Mouse (Mus musculus) adrenal gland, postnatal 4 days (tissue): ENCODE results near the gene Abr. TPM values are rescaled to one million over a fixed set of nuclear protein-coding genes. Genes with fewer than 3 reads are reported as not detected.

Source experiments
- DNase-seq, 2 experiments: peaks; one replicate each; pipeline ENCODE4 v3.0.0; 2021 to 2022; ENCODE audit warnings: low spot score in 2 of 2, mixed read lengths in 2 of 2
- total RNA-seq, 2 experiments: library from RNA; stranded (reverse); gene quantifications; 2 replicates each; pipeline ENCODE4 v1.2.3; 2021

The Abr gene
- total RNA-seq, 2 experiments from 2014 or later = 64.2 to 68.9 TPM

DNA sequence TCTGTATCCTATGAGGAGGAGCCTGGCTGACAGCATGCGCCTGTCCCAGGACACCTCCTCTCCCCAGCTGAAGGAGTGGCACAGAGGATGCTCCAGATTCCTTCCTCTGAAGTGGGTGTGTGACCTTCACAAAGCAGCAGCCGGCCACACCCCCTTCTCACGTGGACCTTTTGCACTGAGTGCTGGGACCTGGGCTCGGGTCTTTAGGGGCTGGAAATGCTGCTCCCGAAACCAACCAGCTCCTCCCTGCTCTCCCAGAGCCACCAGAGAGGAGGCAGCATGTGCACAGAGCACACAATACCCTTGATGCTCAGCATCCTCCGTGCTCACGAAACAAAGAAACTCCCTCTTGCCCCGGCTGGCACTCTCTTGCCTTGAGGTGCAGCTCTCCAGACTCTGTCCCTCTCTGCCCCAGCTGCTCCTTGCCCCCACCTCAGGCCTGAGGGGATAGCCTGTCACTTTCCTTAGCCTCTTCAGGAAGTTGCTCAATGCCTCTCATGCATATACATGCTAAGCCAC, 154.6 kb downstream of the Abr start:
- no peak for DNase-seq

DNA sequence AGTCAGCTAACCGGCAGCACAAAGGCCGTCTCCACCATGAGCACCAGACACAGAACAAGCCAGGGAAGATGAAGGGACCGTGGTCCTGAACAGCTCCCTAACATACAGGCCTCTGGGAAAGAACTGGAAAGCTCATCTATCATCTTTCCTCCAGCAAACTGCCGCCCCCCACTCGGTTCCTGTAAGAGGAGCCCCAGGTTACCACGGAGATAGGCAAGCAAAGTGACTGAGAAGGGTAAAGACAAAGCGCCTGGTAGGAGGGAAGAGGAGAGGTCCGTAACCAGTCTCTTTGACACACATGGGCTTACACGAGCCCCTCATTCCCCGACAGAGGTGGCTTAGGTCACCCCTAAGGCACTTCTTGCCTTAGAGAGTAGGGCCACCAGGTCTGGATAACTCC, 155.0 kb downstream of the Abr start:
- no peak for DNase-seq

DNA sequence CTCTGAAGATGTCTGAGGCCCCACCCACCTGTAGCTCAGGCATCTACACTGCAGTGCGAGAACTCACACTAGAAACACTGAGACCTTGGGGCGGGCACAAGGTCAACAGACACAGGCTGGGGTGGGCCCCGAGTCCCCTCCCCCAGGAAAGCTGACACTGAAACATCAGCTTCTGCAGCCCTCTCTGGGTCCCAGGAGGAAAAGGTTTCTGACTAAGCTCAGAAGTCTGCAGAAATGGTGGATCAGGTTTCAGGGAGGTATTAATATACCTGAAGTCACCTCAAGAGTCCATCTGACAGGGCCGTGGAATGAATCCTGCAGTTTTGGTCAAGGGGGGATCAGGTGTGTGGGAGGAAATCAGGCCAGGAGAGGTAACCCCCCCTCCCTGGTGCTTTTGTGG, 156.2 kb downstream of the Abr start:
- no peak for DNase-seq

DNA sequence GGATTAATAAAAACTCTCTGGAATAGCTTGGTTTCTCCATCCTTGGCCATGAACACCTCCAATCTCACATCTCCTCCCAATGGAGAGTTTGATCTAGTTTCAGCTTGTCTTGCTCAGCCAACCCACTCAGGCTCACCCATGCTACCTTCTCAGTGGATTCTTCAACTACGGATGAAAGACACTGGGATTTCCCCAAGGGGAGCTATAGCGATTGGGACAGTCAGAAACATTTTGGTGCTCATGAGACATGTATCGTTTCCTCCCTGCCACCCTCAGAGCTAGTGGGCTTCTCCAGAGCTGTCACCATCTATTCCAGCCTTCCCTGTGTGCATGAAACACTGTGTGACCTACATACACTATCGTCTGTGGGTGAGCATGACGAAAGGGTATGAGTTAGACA, 160.4 kb downstream of the Abr start:
- no peak for DNase-seq

DNA sequence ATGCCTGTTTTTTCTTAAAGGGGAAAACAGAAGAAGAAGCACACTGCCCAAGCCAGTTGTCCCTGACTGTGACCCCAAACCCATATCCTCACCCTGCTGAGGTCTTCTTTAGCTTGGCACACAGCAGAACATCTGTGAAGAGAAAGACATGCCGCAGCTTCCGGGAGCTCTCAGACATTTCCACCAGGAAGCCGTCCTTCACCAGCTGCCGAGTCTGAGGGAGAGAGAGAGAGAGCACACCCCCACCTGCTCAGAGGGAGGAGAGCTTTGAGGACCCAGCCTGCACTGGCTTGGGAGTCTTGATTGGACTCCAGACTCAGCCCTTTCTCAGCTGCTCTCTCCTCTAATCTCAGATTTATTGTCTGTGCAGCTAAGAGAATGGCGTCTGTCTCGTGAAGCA, 160.9 kb downstream of the Abr start:
- DNase-seq = no peak

DNA sequence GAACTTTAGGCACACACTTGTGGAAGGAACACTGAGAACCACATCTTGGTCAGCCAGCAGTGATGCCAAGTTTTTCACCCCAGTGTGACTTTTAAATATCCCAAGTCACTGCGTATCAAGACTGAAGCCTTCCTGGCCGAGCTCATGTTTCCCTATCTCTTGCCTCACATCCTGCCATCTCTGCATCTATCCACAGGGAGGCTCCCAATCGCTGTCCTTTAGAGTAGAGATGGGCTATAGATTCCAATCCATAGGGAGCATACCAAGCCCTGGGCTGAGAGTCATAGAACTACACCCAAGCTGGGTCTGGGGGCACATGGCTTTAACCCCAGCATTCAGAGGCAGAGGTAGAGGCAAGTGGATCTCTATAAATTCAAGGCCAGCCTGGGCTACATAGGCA, 162.6 kb downstream of the Abr start:
- no peak for DNase-seq

DNA sequence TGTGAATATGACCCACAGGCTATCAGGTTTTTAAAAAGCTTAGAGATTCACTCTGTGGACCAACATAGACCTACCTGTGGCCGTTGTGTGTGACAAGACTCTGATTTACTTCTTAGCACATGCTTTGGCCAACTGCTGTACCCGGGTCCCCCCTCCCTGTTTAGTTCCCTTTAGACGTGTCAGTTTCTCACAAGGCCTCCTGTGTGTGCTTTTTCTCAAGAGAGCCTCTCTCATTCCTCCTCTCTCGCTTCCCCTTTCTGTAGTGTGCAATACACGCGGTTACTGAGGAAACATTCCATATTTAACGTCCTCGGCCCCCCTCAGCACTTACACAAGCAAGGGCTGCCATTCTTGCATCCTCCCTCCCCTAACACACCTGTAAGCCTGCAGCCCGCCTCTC, 163.4 kb downstream of the Abr start:
- no peak for DNase-seq

DNA sequence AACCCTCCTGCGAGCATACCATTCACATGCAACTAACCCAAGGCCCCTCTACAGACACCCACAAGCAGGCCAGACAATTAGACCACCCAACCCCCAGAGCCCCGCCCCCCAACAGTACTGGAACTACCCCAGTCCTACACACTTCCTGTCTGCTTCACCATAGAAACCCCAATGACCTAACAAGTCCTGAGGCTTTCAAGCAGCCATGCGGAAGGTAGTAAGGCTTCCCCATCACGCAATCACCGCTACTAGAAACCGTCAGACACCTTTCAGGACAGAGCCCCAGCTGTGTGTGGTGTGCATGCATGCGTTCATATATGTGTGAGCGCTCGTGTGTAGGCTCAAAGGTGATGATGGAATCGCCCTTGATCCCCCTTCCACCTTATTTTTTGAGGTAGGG, 165.2 kb downstream of the Abr start:
- no peak for DNase-seq

DNA sequence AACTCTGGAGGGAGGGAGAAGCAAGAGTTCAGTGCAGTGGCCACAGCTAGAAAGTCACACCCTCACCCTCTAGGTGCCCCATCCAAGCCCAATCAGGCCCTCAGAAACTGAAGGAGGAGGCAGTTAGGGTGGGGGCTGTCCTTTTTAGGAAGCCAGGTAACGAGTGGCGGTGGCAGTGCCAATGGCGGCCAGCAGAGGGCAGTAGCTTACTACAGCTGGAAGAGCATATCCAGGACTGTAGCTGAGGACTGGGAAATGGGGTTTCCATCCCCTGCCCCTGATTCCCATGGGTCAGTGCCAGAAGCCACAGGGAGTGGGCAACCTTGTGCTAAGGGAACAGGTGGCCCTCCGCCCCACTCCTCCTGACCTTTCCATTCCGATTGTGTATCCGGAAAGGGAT, 165.9 kb downstream of the Abr start:
- DNase-seq = peak; percentile 65 to 74

DNA sequence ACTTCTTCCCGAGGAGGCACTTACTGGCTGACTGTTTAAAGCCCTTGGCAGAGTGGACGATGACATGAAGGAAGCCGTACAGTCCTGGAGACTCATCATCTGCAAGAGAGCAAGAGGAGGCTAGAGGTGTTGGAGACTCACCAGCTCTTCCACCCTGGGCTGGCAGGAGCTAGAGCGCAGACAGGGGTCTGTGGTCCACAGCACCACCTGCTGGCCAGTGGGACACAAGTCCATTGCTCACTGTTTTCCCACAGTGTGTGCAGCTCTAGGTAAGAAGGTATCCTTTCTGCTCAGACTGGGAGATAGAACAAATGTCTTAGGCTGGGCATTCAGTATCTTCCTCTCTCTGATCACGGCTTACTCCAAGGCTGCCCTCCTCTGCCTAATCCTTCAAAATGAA, 167.6 kb downstream of the Abr start:
- peak; percentile 33 to 38 for DNase-seq

DNA sequence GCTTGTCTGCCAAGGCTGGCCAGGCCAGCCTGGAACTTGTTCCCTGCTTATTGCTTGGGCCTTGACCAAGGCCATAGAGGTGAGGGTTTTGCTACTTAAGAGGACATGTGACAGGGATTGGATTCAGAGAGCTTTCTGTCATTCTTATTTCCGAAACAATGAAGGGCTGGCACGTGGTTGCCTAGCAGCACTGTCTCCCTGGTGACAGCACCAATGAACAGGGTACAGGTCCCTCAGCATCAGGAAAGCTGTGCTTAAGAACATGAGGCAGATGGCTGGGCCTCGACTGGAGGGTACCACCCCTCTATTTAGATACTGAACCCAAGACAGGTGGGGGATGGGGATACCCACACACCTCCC, 171.9 kb downstream of the Abr start:
- no peak for DNase-seq

DNA sequence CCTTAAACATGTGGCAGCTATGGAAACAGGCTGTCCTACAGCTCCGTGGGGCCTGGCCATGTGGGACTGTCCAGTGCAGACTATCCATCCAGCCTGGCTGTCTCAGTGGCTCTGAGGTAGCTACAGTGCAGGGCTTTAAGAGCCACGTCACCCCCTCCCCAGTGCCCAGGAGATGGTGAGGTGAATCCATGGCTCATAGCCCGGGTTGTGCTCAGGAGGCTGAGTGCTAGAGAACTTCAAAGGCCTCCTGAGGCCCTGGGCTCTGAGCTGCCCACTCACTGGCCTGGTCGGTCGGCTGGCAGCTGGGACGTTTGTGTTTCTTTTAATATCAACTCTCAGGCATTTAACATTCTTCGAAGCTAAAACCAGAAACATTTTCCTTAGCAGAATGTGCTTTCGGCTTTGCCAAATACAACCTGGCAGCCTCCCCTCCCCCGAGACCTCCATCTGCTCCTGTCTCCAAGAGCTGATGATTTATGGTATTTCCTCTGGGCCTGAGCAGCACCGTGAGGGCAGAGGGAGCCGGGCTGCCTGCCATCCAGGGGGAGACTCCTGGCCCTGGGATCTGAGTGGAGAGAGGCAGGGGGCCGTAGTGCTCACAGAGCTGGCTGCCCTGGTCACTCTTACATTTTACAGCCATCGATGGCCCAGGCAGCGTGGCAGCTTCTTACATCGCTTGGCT, 172.5 kb downstream of the Abr start:
- DNase-seq = peak in 1 of 2 experiments; percentile 26

DNA sequence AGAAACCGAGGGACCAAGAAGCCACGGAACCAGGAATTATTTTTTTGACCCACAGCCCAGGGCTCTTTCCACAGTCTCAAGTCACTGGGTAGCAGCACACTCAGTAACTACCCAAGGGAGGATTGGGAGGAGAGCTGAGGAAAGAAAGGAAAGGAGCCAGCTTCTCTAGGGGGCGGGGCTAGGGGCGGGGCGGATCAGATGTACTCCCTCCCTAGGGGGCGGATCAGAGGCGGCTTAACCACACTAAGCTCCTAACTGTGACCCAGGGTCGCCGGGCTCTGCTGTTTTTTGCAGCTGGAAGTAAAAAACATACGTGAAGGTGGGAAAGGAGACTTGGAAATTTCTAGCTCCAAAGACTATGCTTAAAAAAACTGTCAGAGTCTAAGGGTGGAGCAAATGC, 175.9 kb downstream of the Abr start:
- no peak for DNase-seq

DNA sequence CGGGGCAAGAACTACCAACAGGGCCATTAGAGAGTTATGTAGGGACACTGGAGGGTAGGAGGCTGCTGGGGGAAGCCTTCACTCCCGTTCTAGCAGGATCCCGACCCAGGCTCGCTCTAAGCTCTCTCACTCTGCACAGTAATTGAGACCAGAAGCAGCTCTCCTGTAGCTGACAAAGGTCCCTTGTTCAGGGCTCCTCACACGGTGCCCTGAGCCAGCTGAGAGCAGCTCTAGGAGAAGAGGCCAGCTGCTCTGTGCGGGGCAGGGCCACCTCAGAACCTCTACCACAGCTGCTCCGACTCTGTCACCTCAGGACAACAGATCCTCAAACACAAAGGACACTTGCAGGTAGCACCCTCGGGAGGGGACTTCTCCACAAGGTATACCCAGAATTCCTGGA, 176.7 kb downstream of the Abr start:
- no peak for DNase-seq

DNA sequence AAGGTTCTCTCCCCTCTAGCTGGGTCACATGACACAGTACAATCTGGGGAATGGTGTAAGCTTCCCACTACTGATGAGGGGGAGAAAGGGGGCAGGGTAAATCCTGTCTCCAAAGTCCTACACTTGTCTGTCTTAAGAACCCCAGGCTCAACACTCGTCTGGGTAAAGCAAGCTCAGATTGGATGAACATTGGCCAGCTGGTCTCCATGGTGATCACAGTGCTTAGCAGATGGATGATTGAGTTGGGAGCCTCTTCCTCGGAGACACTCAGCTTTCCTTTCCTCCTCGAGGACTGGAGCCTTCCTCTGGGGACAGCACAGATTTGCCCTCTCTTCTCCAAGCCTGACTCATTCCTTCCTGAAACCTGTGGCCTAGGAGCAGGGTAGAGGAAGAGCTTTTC, 182.4 kb downstream of the Abr start:
- no peak for DNase-seq

DNA sequence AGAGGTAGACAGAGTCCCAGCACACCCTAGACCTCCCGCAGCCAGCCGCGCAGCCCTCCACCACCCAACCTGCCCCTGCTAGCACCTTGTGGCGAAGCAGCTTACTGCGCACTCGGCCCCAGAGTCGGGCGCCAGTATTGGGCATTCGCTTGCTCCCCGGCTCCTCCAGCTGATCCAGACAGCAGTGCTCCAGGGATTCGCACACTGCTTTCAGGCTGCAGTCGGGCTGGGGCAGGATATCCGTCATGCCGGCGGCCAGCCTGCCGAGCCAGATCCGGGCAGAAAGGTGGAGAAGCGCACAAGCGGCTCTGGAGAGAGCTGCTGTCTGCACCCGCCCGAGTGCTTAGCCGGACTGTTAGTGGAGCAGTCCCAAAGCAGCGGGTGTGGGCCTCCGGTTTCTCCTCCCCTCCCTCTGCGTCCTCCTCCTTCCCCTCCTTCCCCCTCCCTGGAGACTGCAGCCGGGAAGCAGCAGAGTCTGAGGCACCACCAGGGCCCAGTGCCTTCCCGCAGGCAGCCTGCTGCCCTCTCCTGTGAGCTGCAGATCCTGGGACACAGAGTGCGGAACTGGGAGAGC, 185.2 kb downstream of the Abr start:
- peak in 1 of 2 experiments; percentile 42 for DNase-seq

DNA sequence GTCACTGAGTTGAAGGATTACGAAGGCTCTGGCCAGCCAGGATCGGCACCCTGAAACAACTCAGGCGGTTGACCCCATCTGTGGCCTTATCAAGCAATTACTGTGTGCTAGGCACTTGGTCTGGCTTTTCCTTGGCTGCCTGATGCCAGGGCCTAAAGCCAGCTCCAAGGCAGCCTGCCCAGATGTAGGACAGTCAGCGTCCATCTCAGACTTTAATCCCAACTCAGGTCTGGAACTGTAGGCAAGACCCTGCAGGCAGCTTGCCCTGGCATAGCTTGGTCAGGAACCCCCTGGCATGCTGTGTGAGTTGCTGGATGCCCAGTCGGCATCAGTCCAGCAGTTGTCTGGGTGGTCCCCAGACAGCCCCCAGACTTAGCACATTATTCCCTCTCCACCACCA, 186.1 kb downstream of the Abr start:
- DNase-seq = no peak

DNA sequence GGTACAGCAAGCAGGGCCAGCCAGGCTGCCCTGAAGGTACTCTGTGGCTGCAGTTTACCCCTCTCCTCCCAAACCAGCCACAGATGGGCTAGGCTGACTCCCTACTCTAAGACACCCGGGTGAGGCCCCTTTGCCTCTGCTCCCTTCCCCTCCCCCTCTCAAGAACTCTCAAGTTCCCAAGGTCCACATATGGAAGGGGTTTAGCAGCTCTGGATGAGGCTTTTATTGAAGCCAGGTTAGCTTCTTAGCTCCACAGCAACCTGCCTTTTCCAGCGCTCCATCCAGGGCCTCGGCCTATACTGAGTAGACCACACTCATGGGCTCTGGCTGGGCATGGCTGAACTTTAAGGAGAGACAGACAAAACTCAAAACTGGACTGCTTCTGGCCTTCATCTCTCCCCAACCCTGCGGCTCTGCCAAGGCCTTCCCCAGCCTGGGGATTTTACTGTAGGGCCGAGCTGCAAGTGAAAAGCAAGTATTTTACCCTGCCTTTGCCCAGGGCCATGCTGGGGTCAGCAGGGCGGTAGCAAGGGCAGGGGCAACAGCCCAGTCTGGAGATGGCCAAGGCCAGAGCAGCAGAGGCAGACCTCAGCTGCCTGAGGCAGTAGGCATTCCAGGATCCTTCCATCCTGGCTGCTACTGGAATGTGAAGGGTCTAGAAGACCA, 192.0 kb downstream of the Abr start:
- DNase-seq = no peak

DNA sequence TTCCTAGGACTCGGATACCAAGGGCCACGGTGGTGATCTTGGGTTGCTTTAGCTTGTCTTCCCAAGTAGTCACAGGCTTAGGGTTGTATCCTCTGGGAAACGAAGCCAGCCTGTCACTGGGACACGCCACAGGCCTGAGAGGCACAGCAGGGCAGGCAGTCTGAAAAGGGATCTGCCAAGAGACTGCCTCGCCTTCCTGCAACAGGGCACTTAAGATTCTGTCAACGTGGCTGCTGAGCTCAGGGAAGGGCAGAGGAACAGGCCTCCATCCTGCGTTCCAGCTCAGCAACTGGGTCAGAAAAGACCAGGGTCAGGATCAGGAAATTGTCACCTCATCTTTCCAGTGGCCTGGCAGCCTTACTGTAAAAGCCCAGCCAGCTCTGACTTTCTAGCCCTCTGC, 192.6 kb downstream of the Abr start:
- no peak for DNase-seq

DNA sequence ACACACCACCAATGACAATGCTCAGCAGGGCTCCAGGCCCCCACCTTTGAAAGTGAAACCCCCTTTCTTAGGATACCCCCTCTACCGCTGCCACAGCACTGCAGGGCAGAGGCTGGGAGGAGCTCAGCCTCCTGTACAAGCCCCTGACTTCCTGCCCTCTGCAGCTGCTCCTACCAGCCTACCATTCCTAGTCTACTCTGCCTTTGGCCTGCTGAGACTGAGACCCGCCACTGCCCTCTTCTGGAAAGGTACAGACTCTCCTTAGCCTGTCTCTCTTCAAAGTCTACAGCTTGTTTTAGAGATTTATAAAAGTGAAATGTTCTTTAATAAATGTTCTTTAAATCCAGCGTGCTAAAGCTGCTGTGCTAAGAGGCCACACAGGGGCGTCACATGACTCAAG, 193.1 kb downstream of the Abr start:
- DNase-seq = no peak

DNA sequence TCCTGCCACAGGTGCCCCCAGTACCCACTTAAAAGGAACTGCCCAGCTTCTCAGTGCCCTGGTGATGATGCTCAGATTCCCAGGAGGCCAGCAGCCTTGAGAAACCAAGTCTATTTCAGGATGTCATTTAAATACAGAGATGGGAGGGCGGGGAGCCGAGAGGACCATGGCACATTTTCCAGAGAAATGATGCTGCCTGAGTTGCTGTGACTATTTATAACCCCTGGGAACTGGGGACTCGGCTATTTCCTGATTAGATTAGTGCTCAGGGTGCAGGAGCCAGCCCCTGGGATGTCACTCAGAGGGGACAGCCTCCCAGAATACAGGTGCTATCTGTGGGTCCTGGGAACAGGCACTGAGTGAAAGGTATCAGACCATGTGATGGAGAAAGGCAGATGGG, 194.3 kb downstream of the Abr start:
- no peak for DNase-seq

DNA sequence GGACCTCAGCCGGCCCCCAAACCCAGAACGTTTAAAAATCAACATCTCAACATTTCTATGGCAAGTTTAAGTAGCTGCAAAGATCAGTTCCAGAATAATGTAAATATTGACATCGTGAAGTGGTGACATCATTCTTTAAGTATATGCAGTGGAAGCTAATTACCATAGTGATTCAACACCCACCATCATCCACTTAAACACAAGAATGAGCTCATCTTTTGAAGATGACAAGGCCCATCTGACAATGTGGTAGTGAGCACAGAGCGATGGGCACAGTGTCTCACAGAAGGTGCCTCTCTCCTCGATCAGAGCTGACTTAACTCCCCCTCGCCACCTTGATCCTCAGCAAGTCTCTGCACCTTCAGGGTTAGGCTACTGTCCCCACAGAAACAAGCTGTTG, 196.4 kb downstream of the Abr start:
- no peak for DNase-seq

DNA sequence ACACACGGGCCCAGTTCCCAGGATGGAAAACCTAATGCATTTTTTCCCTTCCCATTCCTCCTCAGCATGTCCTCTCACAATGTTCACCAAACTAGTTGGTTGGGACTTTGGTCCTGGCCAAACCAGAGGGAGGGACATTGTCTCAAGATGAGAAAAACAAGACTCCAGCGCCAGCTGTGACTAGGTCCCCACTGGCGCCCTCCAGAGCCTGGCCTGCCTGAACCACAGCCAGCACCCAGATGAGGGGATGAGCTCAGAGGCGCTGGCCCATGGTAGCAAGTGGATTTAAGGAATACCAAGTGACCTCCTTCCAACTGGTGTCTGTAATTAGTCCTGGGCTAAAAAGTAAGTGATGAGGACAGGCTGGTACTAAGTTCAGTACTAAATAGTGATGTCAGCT, 201.2 kb downstream of the Abr start:
- no peak for DNase-seq
